Mouse (Mus musculus) gastrocnemius, postnatal 14 days (tissue): ENCODE measurements around the gene Olfr17. TPM values are rescaled to one million over a fixed set of nuclear protein-coding genes. Genes with fewer than 3 reads are reported as not detected.
"Not testable (repeated sequence)": the region's sequence is repeated elsewhere in the genome, so short reads cannot be mapped to it uniquely, and the experiment has no call there.

Experiments used
- DNase-seq: peaks from one replicate; pipeline ENCODE4 v3.0.0; 2021; ENCODE audit warnings: mixed read lengths
- intact Hi-C: fragments of 180-260 bp; cut with DNase I; formaldehyde crosslinking; loops from one replicate; pipeline ENCODE4 v1.15.1; 2025; ENCODE audit warnings: low total_unique reads
- long read RNA-seq, 2 experiments: library from polyadenylated mRNA; stranded (forward); transcript quantifications; one replicate each; pipeline ENCODE4 v2.0.0; 2021
- total RNA-seq, 2 experiments: library from RNA; stranded (reverse); gene quantifications; 2 replicates each; pipeline ENCODE4 v1.2.3; 2021

Olfr17 gene
- total RNA-seq: not detected
- long read RNA-seq, experiment 1: 0 reads
- long read RNA-seq, experiment 2: 0 reads

DNA sequence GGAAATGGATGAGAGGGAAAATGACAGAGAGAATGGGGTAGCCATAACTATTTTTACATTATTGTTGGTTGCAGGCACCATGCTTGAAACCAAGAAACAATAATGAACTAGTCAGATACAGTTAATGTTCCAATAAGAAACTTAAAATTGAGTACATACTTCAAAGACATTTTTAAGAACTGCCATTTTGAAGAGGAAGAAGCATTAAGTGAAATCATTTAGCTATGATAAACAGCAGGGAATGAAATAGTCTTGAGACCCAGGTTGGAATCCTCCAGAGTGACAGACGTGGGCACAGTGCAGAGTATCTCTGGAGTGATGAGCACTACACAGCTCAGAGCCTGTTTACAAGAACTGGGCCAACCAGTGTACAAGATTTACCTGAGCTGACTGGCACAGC, at the start of gene Olfr17:
TSS of gene Olfr17 (plus strand) at position 301 of the 400 bp plus-strand sequence.
- DNase-seq: no peak
- intact Hi-C loops: no loop called here

DNA sequence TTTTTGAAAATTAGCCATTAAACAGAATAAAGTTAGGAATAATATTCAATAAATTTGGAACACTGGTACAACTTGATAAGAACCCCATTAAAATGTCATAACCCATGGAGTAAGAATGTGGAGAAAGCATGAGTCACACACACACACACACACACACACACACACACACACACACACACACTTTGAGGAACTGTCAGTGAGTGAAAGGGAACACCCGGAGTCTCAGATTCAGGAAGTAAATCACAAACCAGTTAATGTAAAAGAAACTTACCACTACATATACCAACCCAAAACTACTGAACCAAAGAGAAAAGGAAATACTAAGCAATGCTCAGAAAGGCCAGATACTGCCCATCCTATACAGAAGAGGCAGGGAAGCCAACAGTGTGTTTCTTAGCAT, 48.6 kb upstream of the Olfr17 start:
- intact Hi-C loops: no loop called here
- no peak for DNase-seq

DNA sequence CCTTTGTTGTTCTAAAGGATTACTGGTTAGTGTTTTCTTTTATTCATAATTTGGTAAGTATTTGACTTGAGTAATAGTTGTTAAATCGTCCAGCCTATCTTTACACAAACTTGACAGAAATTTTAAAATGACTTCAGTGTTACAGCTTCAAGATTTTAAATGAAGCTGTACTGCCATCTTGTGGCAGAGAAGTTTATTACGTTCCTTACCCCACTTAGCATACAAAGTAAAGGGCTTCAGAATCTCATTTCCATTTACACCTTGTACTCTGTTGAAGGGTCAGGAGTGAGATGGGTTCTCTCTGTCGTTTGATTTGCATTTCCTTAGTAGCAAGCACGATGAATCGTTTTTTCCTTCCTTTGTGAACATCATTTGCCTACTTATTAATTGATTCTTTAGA, 47.2 kb upstream of the Olfr17 start:
- intact Hi-C loops: no loop called here
- no peak for DNase-seq

DNA sequence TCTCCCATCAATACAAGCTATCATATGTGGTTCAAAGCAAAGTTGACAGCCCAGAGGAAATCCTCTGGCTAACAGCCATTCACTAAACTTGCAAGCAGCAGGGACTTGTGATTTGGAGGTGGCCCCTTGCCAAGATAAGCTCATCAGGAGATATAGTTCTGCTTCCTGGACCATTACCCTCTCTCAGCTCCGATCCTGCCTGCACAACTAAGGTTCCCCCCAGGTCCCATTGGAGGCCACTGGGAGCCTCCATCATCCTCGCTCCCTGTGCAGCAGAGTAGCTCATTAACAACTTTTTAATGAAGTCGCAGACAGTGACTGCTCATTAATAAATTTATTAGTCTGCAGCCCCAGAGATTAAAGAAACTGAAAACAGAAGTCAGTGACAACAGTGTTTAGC, 45.4 kb upstream of the Olfr17 start:
- no peak for DNase-seq
- intact Hi-C loops: no loop called here

DNA sequence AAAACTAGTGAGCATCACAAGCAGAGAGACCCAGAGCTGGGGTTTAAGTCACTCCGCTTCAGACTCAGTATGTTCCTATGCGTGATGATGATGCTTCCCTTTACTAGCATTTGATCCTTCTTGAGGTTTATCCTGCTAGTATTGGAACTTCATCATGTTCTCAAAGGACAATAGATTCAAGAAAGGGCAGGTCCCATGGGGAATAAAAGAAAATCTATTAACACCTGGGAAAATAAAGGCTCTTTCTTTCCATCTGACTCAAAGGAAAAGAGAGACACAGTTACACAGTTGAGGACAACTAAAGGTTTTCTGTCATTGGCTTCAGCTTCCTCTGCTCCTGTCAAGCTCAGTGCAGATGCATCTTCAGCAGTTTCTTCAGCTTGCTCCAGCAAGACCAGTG, 22.3 kb upstream of the Olfr17 start, which contains the start of gene Olfr714:
TSS of gene Olfr714 (plus strand) at position 301 of the 400 bp plus-strand sequence.
- intact Hi-C loops: no loop called here
- no peak for DNase-seq

DNA sequence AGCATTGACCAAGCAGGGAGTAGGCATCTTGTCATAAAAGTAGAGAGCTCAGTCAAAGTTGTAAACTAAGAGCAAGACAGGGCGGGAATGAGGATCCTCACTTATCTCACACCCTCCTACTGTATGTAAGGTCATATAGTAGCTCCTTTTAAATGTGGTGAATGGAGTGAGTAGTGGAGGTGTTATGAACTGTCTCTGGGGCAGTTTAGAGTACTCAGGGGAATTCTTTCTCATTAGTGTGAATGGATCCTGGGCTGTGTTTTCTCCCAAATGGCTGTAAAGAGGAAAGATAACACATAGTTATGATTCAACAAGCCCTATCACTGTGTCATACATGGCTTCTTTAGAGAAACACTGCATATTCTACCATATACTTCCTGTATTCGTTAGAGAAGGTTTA, 17.2 kb downstream of the Olfr17 start, which contains the start of gene Olfr715b:
TSS of gene Olfr715b (minus strand) at position 101 of the 400 bp plus-strand sequence.
- intact Hi-C loops, DNase-seq: not testable (repeated sequence)

DNA sequence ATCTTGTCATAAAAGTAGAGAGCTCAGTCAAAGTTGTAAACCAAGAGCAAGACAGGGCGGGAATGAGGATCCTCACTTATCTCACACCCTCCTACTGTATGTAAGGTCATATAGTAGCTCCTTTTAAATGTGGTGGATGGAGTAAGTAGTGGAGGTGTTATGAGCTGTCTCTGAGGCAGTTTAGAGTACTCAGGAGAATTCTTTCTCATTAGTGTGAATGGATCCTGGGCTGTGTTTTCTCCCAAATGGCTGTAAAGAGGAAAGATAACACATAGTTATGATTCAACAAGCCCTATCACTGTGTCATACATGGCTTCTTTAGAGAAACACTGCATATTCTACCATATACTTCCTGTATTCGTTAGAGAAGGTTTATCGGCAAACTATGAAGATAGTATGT, 38.0 kb downstream of the Olfr17 start, which contains the start of gene Olfr715:
TSS of gene Olfr715 (minus strand) at position 101 of the 400 bp plus-strand sequence.
- intact Hi-C loops, DNase-seq: not testable (repeated sequence)

DNA sequence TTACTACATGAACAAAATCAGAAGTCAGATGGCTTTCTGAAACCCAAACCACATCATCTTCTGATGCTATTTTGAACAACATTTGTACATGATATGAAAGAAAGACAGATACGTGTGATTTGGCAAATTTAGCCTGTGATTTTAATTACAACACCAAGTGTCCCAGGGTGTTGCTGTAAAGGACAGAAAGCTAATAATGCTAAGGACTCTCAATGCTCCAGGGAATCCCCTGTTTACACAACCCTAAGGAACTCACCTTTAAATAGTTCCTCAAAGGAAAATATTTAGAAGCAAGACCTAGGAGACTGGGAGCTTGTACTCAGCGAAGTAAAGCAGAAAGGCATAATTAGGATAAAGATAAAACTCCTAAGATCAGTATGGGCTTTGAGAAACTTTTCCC, 45.0 kb downstream of the Olfr17 start, which contains the start of gene Olfr716:
TSS of gene Olfr716 (plus strand) at position 301 of the 400 bp plus-strand sequence.
- intact Hi-C loops, DNase-seq: not testable (repeated sequence)

Other genes starting within 250 kb of the Olfr17 start
- not detected for gene Olfr703, start 249.9 kb upstream of the Olfr17 start, total RNA-seq
- not detected for gene Olfr704, start 230.0 kb upstream of the Olfr17 start, total RNA-seq
- not detected for gene Olfr705, start 216.3 kb upstream of the Olfr17 start, total RNA-seq
- not detected for gene Olfr706, start 205.1 kb upstream of the Olfr17 start, total RNA-seq
- not detected for gene Olfr707, start 192.0 kb upstream of the Olfr17 start, total RNA-seq
- gene Olfr1532-ps1, start 185.2 kb upstream of the Olfr17 start, total RNA-seq: not detected
- gene Olfr709-ps1, start 161.0 kb upstream of the Olfr17 start, total RNA-seq: under 1 TPM in 1 of 2 experiments, not detected in 1; 0.04 TPM
- not detected for gene Olfr710, start 144.9 kb upstream of the Olfr17 start, total RNA-seq
- gene Olfr6, start 129.3 kb upstream of the Olfr17 start, total RNA-seq: not detected
- not detected for gene Olfr711, start 117.8 kb upstream of the Olfr17 start, total RNA-seq
- gene Olfr2, start 87.1 kb upstream of the Olfr17 start, total RNA-seq: not detected
- not detected for gene Olfr713, start 62.0 kb upstream of the Olfr17 start, total RNA-seq
- gene Olfr714, start 22.2 kb upstream of the Olfr17 start, total RNA-seq: not detected
- gene Olfr715b, start 17.1 kb downstream of the Olfr17 start, total RNA-seq: not detected
- gene Olfr715, start 37.9 kb downstream of the Olfr17 start, total RNA-seq: not detected
- gene Olfr716, start 45.1 kb downstream of the Olfr17 start, total RNA-seq: not detected
- not detected for gene Nlrp14, start 73.8 kb downstream of the Olfr17 start, total RNA-seq
- not detected for gene Rbmxl2, start 116.2 kb downstream of the Olfr17 start, total RNA-seq